Mouse (Mus musculus): ENCODE results near the gene Cts7. TPM values are rescaled to one million over a fixed set of nuclear protein-coding genes. Genes with fewer than 3 reads are reported as not detected.

Gene Cts7
- polyA plus RNA-seq (2012; rRNA removed) = not detected in 2 replicates

GRCm38 (mm10) chr13:61358097-61358496 lies at the start of gene Cts7:
Gene Cts7 (minus strand): TSS chr13:61358197.

Other genes with a start within 250 kb of the Cts7 start
- gene Ctsr, start 193.9 kb downstream of the Cts7 start, polyA plus RNA-seq (2012; rRNA removed) = not detected in 2 replicates
- gene Cts6, start 154.8 kb downstream of the Cts7 start, polyA plus RNA-seq (2012; rRNA removed) = not detected in 2 replicates
- not detected in 2 replicates for gene Cts8, start 102.8 kb downstream of the Cts7 start, polyA plus RNA-seq (2012; rRNA removed)
- not detected in 2 replicates for gene Gm49398, start 69.4 kb downstream of the Cts7 start, polyA plus RNA-seq (2012; rRNA removed)
- 0.02 and 0.13 TPM in 2 replicates for gene Ctsm, start 183.6 kb upstream of the Cts7 start, polyA plus RNA-seq (2012; rRNA removed)
- gene Gm49352, start 210.0 kb upstream of the Cts7 start, polyA plus RNA-seq (2012; rRNA removed) = not detected in 2 replicates
- 0.10 and 0.45 TPM in 2 replicates for gene Cts3, start 211.9 kb upstream of the Cts7 start, polyA plus RNA-seq (2012; rRNA removed)